Mouse (Mus musculus): ENCODE data around the gene Ppp1r21.

DNA sequence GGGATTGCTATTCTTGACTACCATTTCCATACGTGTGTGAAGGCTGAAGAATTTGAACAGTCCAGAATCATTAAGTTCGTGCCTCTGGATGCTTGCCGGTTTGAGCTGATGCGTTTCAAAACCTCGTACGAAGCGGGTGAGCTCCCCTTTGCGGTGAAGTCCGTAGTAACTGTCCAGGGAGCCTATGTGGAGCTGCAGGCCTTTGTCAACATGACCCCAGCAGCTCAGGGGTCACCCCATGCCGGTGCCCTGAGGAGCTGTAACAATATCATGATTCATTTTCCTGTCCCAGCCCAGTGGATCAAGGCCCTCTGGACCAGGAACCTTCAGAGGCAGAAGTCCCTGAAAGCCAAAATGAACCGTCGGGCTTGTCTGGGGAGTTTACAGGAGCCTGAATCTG is 106.7 kb downstream of the Ppp1r21 start:
- TF ChIP-seq MAFK (IDR thresholded peaks at IDR 0.05; ENCODE audit: insufficient read depth, low read depth, low read length) (no peak), ZC3H11A (IDR thresholded peaks at IDR 0.05; ENCODE audit: borderline replicate concordance, low read depth, low read length) (no peak), CHD2 (IDR thresholded peaks at IDR 0.05; ENCODE audit: low read depth, low read length) (no peak)
